ENCODE assay signal across 8 mouse cellular contexts in genomic region chr6:88189312-88190042, GRCm38 (mm10). TPM values are rescaled to one million over a fixed set of nuclear protein-coding genes. Genes with fewer than 3 reads are reported as not detected.
DNase-seq lines count a peak whose midpoint lies in the region; ATAC-seq lines count a peak whose summit lies in the region.

No protein-coding gene starts in this region.

- peak; percentile 53 for ATAC-seq in embryonic facial prominence, embryonic 12.5 days (ENCODE audit: insufficient number of reproducible peaks, insufficient read depth, low FRiP score, low TSS enrichment)
- peak; percentile 41; the same call in 1 of the 2 replicates for ATAC-seq in limb, embryonic 12.5 days (ENCODE audit: insufficient number of reproducible peaks, insufficient read depth, low FRiP score, low TSS enrichment, low read depth)
- peak; percentile 85 for ATAC-seq in midbrain, embryonic 13.5 days

- H3K27ac ChIP-seq in embryonic facial prominence, embryonic 12.5 days = no peak overlapping the region
- H3K27ac ChIP-seq in heart, embryonic 10.5 days = no peak overlapping the region
- H3K27ac ChIP-seq in limb, embryonic 12.5 days = no peak overlapping the region
- peak overlapping the region; percentile 79 for H3K27ac ChIP-seq in midbrain, embryonic 13.5 days

- H3K4me1 ChIP-seq in embryonic facial prominence, embryonic 12.5 days = peaks cover 18% of the 10 kb centered on the region
- H3K4me1 ChIP-seq in heart, embryonic 10.5 days = peaks cover 36% of the 10 kb centered on the region
- H3K4me1 ChIP-seq in limb, embryonic 12.5 days (replicated peaks) = peaks cover 18% of the 10 kb centered on the region
- peaks cover 29% of the 10 kb centered on the region for H3K4me1 ChIP-seq in midbrain, embryonic 13.5 days (replicated peaks)

- H3K27me3 ChIP-seq in embryonic facial prominence, embryonic 12.5 days = peaks cover 80% of the 10 kb centered on the region
- peaks cover 84% of the 10 kb centered on the region for H3K27me3 ChIP-seq in heart, embryonic 10.5 days (ENCODE audit: insufficient read depth, poor library complexity, severe bottlenecking)
- peaks cover 89% of the 10 kb centered on the region for H3K27me3 ChIP-seq in limb, embryonic 12.5 days
- peaks cover 85% of the 10 kb centered on the region for H3K27me3 ChIP-seq in midbrain, embryonic 13.5 days

- peak; percentile 35 for DNase-seq in 3T3-L1 (ENCODE audit: low read depth, low spot score)
- peak; percentile 81 for DNase-seq in adrenal gland, postnatal 25 days
- DNase-seq in heart, embryonic 10.5 days (ENCODE audit: low spot score) = peak; percentile 93
- peak; percentile 68 for DNase-seq in kidney, adult 9 months
- peak; percentile 63 to 72 for DNase-seq in spleen, postnatal 10 days (ENCODE audit: low spot score in 2 of 2)

- no peaks in the 10 kb centered on the region for H3K9me3 ChIP-seq in embryonic facial prominence, embryonic 12.5 days
- no peaks in the 10 kb centered on the region for H3K9me3 ChIP-seq in heart, embryonic 10.5 days
- H3K9me3 ChIP-seq in limb, embryonic 12.5 days = no peaks in the 10 kb centered on the region
- no peaks in the 10 kb centered on the region for H3K9me3 ChIP-seq in midbrain, embryonic 13.5 days

- peak overlapping the region; percentile 45 for H3K4me3 ChIP-seq in embryonic facial prominence, embryonic 12.5 days
- H3K4me3 ChIP-seq in heart, embryonic 10.5 days = peak overlapping the region; percentile 57
- peak overlapping the region; percentile 49 for H3K4me3 ChIP-seq in limb, embryonic 12.5 days (replicated peaks)
- peak overlapping the region; percentile 43 for H3K4me3 ChIP-seq in midbrain, embryonic 13.5 days (replicated peaks)

- peak overlapping the region; percentile 74 for H3K4me2 ChIP-seq in embryonic facial prominence, embryonic 12.5 days (replicated peaks)
- peak overlapping the region; percentile 82 for H3K4me2 ChIP-seq in limb, embryonic 12.5 days
- H3K4me2 ChIP-seq in midbrain, embryonic 13.5 days (replicated peaks) = peak overlapping the region; percentile 65

- H3K36me3 ChIP-seq in embryonic facial prominence, embryonic 12.5 days = no peaks in the 10 kb centered on the region
- H3K36me3 ChIP-seq in heart, embryonic 10.5 days = no peaks in the 10 kb centered on the region
- H3K36me3 ChIP-seq in limb, embryonic 12.5 days = no peaks in the 10 kb centered on the region
- H3K36me3 ChIP-seq in midbrain, embryonic 13.5 days = no peaks in the 10 kb centered on the region

- 1% methylated on average over 56 of the region's 56 CpGs for WGBS in embryonic facial prominence, embryonic 12.5 days
- WGBS in heart, embryonic 10.5 days = under 1% methylated on average over 56 of the region's 56 CpGs
- WGBS in limb, embryonic 12.5 days = 2% methylated on average over 56 of the region's 56 CpGs
- under 1% methylated on average over 56 of the region's 56 CpGs for whole genome bisulfite sequencing in midbrain, embryonic 13.5 days

- peak overlapping the region; percentile 31; the same call in 1 of the 2 replicates for H3K9ac ChIP-seq in embryonic facial prominence, embryonic 12.5 days
- 0 out of 2 replicates have a peak overlapping the region, but pooled peaks have one; percentile 31 for H3K9ac ChIP-seq in limb, embryonic 12.5 days (replicated peaks)
- H3K9ac ChIP-seq in midbrain, embryonic 13.5 days (replicated peaks) = peak overlapping the region; percentile 47

RNA-seq across cellular contexts. Expression of gene Gata2, which starts 4.2 kb away (rescaled TPM):
- total RNA-seq in adrenal gland, postnatal 25 days (2021) = 25.6 and 37.7 TPM in 2 replicates
- 40.3 and 50.4 TPM in 2 replicates for polyA plus RNA-seq in embryonic facial prominence, embryonic 12.5 days (2016; fragmentation: Nextera tagmentation; extraction: Ambion mirVana)
- polyA plus RNA-seq in heart, embryonic 10.5 days (2016; fragmentation: Nextera tagmentation; extraction: Ambion mirVana) = 24.5 and 24.8 TPM in 2 replicates
- polyA plus RNA-seq in limb, embryonic 12.5 days (2016; fragmentation: Nextera tagmentation; extraction: Ambion mirVana) = 5.7 and 8.6 TPM in 2 replicates
- 25.7 and 38.1 TPM in 2 replicates for polyA plus RNA-seq in midbrain, embryonic 13.5 days (2015; fragmentation: Nextera tagmentation; extraction: Ambion mirVana)

RNA-seq across cellular contexts. Expression of gene Dnajb8, which starts 32.6 kb away (rescaled TPM):
- total RNA-seq in adrenal gland, postnatal 25 days (2021) = not detected in 2 replicates
- polyA plus RNA-seq in embryonic facial prominence, embryonic 12.5 days (2016; fragmentation: Nextera tagmentation; extraction: Ambion mirVana) = not detected in 2 replicates
- not detected in 2 replicates for polyA plus RNA-seq in heart, embryonic 10.5 days (2016; fragmentation: Nextera tagmentation; extraction: Ambion mirVana)
- not detected in 2 replicates for polyA plus RNA-seq in limb, embryonic 12.5 days (2016; fragmentation: Nextera tagmentation; extraction: Ambion mirVana)
- polyA plus RNA-seq in midbrain, embryonic 13.5 days (2015; fragmentation: Nextera tagmentation; extraction: Ambion mirVana) = not detected in 2 replicates

Comparison
In these comparisons a context has a peak if more than half of its experiments do, and no peak if none do; other contexts are left out.
1. DNase-seq: peak in every context shown above with its lines; median percentile 93 in heart, embryonic 10.5 days; 81 in adrenal gland, postnatal 25 days; 68 in kidney, adult 9 months; 68 in spleen, postnatal 10 days; 35 in 3T3-L1.